Mouse (Mus musculus) liver, adult (tissue): ENCODE measurements around the gene Adamtsl5.

Experiments
- GATA4 ChIP-seq: IDR thresholded peaks from 2 replicates; pipeline ENCODE4 v1.6.1; 2014; ENCODE audit warnings: mild to moderate bottlenecking, low read length; ENCODE audit not compliant: insufficient replicate concordance

Adamtsl5 gene

DNA sequence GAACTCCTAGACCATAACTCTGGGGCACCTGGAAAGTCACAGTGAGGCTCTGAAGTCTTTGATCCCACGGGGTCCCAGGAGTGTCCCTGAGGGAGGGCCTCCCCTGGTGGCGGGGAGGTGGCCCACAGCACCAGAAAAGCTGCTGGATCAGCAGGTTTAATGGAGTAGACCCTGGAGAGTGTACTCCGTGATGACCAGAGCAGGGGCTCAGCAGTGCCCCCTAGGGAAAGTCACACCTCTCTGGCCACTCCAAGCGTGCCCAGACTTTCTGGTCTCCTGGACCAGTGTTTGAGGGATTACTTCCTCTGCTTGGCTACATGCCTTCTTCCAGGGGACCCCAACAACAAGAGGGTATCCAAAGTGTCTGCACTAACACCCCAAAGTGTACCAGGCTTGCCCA is 35.2 kb upstream of the Adamtsl5 start:
- TF ChIP-seq GATA4 = no peak

DNA sequence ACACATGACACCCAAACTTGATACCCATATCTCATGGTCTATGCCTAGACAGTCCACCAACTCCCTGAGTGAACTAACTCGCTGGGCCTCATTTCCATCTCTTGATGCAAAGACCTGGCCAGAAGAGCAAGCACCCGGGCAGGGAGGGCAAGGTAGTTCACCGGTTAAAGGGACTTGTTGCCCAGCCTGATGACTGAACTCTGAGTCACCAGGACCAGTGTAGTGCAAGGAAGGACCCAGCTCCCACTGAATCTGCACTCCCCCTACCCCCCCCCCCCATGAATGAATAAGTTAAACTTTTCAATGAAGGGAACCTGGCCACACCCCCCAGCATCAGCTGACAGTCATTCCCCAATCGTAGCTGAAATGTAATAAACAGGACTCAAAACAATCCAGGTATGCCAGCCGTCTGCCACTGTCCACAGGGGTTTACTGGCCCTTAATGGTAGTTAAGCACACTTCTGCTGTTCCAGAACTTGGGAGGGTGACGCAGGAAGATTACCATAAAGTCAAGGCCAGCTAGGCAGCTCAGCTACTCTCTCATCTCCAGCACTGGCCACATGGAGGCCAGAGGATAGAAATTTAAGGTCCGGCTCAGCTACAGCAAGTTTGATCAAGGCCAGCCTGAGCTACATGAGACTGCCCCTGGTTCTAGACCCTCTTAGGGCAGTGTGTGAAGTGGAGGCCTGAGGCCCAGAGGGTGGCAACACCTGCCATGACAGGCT is 34.6 kb upstream of the Adamtsl5 start:
- no peak for TF ChIP-seq GATA4

- TF ChIP-seq GATA4 = no peak
Observed at GRCm38 (mm10) chr10:80377716-80378115, 29.5 kb upstream of the Adamtsl5 start.

DNA sequence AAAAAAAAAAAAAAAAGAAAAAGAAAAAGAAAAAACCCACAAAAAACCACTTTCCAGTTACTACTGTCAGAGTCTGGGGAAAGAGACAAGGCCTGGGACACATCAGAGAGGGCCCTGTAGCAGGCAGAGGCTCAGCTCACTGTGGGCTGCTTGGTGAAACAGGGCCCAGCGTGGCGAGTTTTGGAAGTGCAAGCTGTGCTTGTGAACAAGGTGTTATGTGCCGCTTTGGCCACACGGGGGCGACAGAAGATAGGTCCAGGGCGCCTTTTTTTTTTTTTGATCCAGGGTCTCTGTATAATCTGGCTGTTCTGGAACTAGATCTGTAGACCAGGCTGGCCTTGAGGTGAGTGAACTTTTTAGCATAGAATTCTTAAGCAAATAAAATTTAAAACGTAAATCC is 27.9 kb upstream of the Adamtsl5 start:
- TF ChIP-seq GATA4 = no peak

DNA sequence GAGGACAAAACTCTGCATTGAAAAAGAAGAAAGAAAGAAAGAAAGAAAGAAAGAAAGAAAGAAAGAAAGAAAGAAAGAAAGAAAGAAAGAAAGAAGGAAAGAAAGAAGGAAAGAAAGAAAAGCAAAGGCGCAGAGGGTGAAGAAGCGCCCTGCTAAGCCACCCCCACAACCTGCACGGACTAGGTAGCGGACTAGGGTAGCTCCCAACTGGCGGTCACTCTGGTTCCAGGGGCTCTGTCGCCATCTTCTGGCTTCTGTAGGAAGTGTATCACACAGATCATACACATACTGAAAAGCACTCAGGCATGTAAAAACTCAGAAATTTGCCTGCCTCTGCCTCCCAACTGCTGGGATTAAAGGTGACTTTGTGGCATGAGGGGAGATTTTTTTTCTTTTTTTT is 25.9 kb upstream of the Adamtsl5 start:
- TF ChIP-seq GATA4 = no peak

DNA sequence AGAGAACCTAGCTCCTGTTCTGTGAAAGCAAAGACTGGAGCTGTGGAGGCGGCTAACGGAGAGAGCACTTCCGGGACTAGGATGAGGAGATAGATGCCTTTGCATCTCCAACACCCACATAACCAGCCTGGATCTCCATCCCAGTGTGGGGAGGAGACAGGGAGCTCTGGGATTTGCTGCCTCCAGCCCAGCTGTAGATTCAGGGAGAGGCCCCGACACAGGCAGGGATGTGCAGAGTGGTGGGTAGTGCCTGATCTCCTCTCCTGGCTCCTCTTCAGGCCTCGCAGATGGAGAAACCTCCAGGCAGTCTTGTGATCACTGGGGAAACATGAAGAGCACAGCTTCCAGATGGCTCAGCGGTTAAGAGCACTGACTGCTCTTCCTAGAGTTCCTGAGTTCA is 24.5 kb upstream of the Adamtsl5 start:
- TF ChIP-seq GATA4 = no peak

GRCm38 (mm10) chr10:80371983-80372382 is 23.8 kb upstream of the Adamtsl5 start:
- no peak for TF ChIP-seq GATA4

- no peak for TF ChIP-seq GATA4
Observed at GRCm38 (mm10) chr10:80371411-80371966, 23.3 kb upstream of the Adamtsl5 start.

DNA sequence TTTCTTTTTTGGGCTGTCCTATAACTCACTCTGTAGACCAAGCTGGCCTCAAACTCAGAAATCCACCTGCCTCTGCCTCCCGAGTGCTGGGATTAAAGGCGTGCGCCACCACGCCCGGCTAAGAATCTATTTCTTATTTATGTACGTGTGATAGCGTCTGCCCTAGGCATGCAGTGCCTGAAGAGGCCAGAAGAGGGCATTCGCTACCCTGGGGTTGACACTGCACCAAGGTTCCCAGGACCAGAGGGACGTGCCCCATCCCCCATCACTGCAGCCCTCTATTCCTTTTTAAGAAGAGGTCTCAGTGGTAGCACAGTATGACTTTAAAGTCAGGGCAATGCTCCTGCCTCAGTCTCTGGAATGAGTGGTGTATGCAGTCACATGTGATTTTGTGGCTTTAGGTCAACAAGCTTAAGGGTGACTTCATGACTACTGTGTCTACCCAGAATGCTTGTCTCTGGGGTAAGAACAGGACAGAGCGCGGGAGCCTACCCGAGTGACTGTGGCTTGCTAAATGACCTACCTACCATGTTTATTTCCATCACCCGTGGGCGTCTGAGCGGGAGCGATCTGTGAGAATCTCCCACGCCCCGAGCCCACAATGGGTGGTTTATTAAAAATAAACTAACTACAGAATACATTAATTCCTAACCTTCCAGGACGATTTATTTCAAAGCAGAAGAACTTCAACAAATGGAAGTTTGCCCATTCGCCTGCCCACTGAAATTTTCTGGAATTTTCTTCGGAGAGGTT is 22.0 kb upstream of the Adamtsl5 start:
- TF ChIP-seq GATA4 = no peak

- TF ChIP-seq GATA4 = no peak
Observed at GRCm38 (mm10) chr10:80368392-80368791, 20.2 kb upstream of the Adamtsl5 start.

DNA sequence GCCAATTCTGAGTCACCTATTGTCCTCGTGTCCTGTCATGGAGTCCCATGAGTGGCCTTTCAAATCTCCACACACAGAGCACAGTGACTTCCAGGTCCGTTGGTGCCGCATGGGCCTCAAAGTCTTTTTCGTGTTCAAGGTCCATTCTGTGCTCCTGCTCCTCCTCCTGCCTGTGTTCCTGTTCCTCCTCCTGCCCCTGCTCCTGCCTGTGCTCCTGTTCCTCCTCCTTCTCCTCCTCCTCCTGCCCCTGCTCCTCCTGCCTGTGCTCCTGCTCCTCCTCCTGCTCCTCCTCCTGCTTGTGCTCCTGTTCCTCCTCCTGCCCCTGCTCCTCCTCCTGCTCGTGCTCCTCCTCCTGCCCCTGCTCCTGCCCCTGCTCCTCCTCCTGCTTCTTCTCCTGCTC is 19.7 kb upstream of the Adamtsl5 start:
- TF ChIP-seq GATA4 = no peak

- no peak for TF ChIP-seq GATA4
Observed at GRCm38 (mm10) chr10:80365736-80366135, 17.5 kb upstream of the Adamtsl5 start.

- no peak for TF ChIP-seq GATA4
Observed at GRCm38 (mm10) chr10:80363734-80364133, 15.5 kb upstream of the Adamtsl5 start.

DNA sequence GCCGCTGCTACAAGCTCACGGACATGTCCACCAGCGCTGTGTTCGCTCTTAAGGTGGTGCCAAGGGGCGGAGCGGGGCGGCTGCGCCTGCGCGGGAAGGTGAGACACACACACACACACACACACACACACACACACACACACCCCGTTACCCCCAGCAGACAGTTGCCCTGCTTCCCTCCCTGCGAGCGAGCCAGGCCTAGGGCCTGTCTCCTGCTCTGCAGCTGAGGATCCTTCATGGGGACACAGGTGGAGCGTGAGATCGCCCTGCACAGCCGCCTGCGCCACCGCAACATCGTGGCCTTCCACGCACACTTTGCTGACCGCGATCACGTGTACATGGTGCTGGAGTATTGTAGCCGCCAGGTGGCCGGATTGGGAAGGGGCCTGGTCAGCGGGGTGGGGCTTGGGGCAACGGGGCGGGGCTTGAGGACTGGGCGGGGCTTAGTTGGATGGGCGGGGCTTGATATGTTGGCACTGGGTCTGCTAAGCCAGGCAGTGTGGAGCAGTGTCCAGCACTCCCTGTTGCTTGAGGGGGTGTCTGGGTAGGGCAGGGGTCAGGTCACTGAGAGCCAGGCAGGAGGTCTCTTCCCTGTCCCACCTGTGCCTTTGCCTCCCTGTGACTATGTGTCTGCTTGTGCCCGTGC is 9.9 kb upstream of the Adamtsl5 start:
- TF ChIP-seq GATA4 = no peak

- TF ChIP-seq GATA4 = no peak
Observed at GRCm38 (mm10) chr10:80357336-80357735, 9.1 kb upstream of the Adamtsl5 start.

GRCm38 (mm10) chr10:80356737-80357136 is 8.5 kb upstream of the Adamtsl5 start:
- no peak for TF ChIP-seq GATA4
